Mouse (Mus musculus): ENCODE data around the gene 9430015G10Rik. TPM values are rescaled to one million over a fixed set of nuclear protein-coding genes. Genes with fewer than 3 reads are reported as not detected.

9430015G10Rik gene
- polyA plus RNA-seq (2014; fragmentation: Illumina TruSeq; extraction: RNeasy Lipid Tissue Mini Kit (QIAGEN cat#74804)) = 2.7 TPM

GRCm38 (mm10) chr4:156109570-156110331 lies at the start of gene 9430015G10Rik:
Gene 9430015G10Rik (plus strand): TSS chr4:156109982.

GRCm38 (mm10) chr4:156130436-156130835 lies 20.7 kb downstream of the 9430015G10Rik start, which contains the start of gene Rnf223:
Gene Rnf223 (plus strand): TSS chr4:156130513.

Other genes with a start within 250 kb of the 9430015G10Rik start
- not detected for gene Tas1r3, start 246.6 kb upstream of the 9430015G10Rik start, polyA plus RNA-seq (2014; fragmentation: Illumina TruSeq; extraction: RNeasy Lipid Tissue Mini Kit (QIAGEN cat#74804))
- gene Cptp, start 240.5 kb upstream of the 9430015G10Rik start, polyA plus RNA-seq (2014; fragmentation: Illumina TruSeq; extraction: RNeasy Lipid Tissue Mini Kit (QIAGEN cat#74804)) = 3.6 TPM
- 2.1 TPM for gene Ints11, start 240.4 kb upstream of the 9430015G10Rik start, polyA plus RNA-seq (2014; fragmentation: Illumina TruSeq; extraction: RNeasy Lipid Tissue Mini Kit (QIAGEN cat#74804))
- 0.77 TPM for gene Pusl1, start 218.2 kb upstream of the 9430015G10Rik start, polyA plus RNA-seq (2014; fragmentation: Illumina TruSeq; extraction: RNeasy Lipid Tissue Mini Kit (QIAGEN cat#74804))
- 0.48 TPM for gene Acap3, start 218.2 kb upstream of the 9430015G10Rik start, polyA plus RNA-seq (2014; fragmentation: Illumina TruSeq; extraction: RNeasy Lipid Tissue Mini Kit (QIAGEN cat#74804))
- 88.7 TPM for gene Ube2j2, start 166.2 kb upstream of the 9430015G10Rik start, polyA plus RNA-seq (2014; fragmentation: Illumina TruSeq; extraction: RNeasy Lipid Tissue Mini Kit (QIAGEN cat#74804))
- gene C1qtnf12, start 147.7 kb upstream of the 9430015G10Rik start, polyA plus RNA-seq (2014; fragmentation: Illumina TruSeq; extraction: RNeasy Lipid Tissue Mini Kit (QIAGEN cat#74804)) = 6.4 TPM
- 12.3 TPM for gene B3galt6, start 117.3 kb upstream of the 9430015G10Rik start, polyA plus RNA-seq (2014; fragmentation: Illumina TruSeq; extraction: RNeasy Lipid Tissue Mini Kit (QIAGEN cat#74804))
- gene Sdf4, start 117.1 kb upstream of the 9430015G10Rik start, polyA plus RNA-seq (2014; fragmentation: Illumina TruSeq; extraction: RNeasy Lipid Tissue Mini Kit (QIAGEN cat#74804)) = 181 TPM
- not detected for gene Tnfrsf4, start 96.1 kb upstream of the 9430015G10Rik start, polyA plus RNA-seq (2014; fragmentation: Illumina TruSeq; extraction: RNeasy Lipid Tissue Mini Kit (QIAGEN cat#74804))
- not detected for gene Tnfrsf18, start 83.8 kb upstream of the 9430015G10Rik start, polyA plus RNA-seq (2014; fragmentation: Illumina TruSeq; extraction: RNeasy Lipid Tissue Mini Kit (QIAGEN cat#74804))
- not detected for gene Ttll10, start 50.6 kb upstream of the 9430015G10Rik start, polyA plus RNA-seq (2014; fragmentation: Illumina TruSeq; extraction: RNeasy Lipid Tissue Mini Kit (QIAGEN cat#74804))
- gene Rnf223, start 20.5 kb downstream of the 9430015G10Rik start, polyA plus RNA-seq (2014; fragmentation: Illumina TruSeq; extraction: RNeasy Lipid Tissue Mini Kit (QIAGEN cat#74804)) = not detected
- 10.2 TPM for gene Agrn, start 87.5 kb downstream of the 9430015G10Rik start, polyA plus RNA-seq (2014; fragmentation: Illumina TruSeq; extraction: RNeasy Lipid Tissue Mini Kit (QIAGEN cat#74804))
- gene Isg15, start 90.8 kb downstream of the 9430015G10Rik start, polyA plus RNA-seq (2014; fragmentation: Illumina TruSeq; extraction: RNeasy Lipid Tissue Mini Kit (QIAGEN cat#74804)) = not detected
- 0.83 TPM for gene AW011738, start 93.3 kb downstream of the 9430015G10Rik start, polyA plus RNA-seq (2014; fragmentation: Illumina TruSeq; extraction: RNeasy Lipid Tissue Mini Kit (QIAGEN cat#74804))
- not detected for gene Perm1, start 105.9 kb downstream of the 9430015G10Rik start, polyA plus RNA-seq (2014; fragmentation: Illumina TruSeq; extraction: RNeasy Lipid Tissue Mini Kit (QIAGEN cat#74804))
- gene Plekhn1, start 124.9 kb downstream of the 9430015G10Rik start, polyA plus RNA-seq (2014; fragmentation: Illumina TruSeq; extraction: RNeasy Lipid Tissue Mini Kit (QIAGEN cat#74804)) = 1.7 TPM
- 8.8 TPM for gene Noc2l, start 126.0 kb downstream of the 9430015G10Rik start, polyA plus RNA-seq (2014; fragmentation: Illumina TruSeq; extraction: RNeasy Lipid Tissue Mini Kit (QIAGEN cat#74804))
- gene Samd11, start 145.7 kb downstream of the 9430015G10Rik start, polyA plus RNA-seq (2014; fragmentation: Illumina TruSeq; extraction: RNeasy Lipid Tissue Mini Kit (QIAGEN cat#74804)) = not detected
- gene Vmn2r-ps159, start 221.1 kb downstream of the 9430015G10Rik start, polyA plus RNA-seq (2014; fragmentation: Illumina TruSeq; extraction: RNeasy Lipid Tissue Mini Kit (QIAGEN cat#74804)) = not detected